Mouse (Mus musculus) brown adipose tissue, adult 24 weeks (tissue): ENCODE measurements around the gene Ptgfrn. TPM values are rescaled to one million over a fixed set of nuclear protein-coding genes. Genes with fewer than 3 reads are reported as not detected.

Experiments used
- H3K27ac ChIP-seq: fragments of 200-500 bp; replicated peaks from 2 replicates; pipeline ENCODE4 v1.5.1; 2012; ENCODE audit warnings: low read depth, mild to moderate bottlenecking, low read length
- H3K4me1 ChIP-seq: fragments of 200-500 bp; 2 replicates; pipeline ENCODE4 v1.6.1; 2012; ENCODE audit warnings: low read length, mixed read lengths; ENCODE audit not compliant: control insufficient read depth, insufficient read depth, insufficient read length
- H3K4me3 ChIP-seq: fragments of 200-500 bp; 2 replicates; pipeline ENCODE4 v1.5.1; 2012; ENCODE audit warnings: low read depth, mild to moderate bottlenecking, low read length, moderate library complexity; ENCODE audit not compliant: insufficient read depth
- polyA plus RNA-seq: library from polyadenylated mRNA; stranded (reverse); fragments of >200 nt; gene quantifications from 2 replicates; pipeline ENCODE4 v1.2.4, GENCODE M21; 2012; ENCODE audit not compliant: missing spikeins, insufficient read depth, insufficient read length

Gene Ptgfrn
- polyA plus RNA-seq, 1 experiment: 7.5 TPM

DNA sequence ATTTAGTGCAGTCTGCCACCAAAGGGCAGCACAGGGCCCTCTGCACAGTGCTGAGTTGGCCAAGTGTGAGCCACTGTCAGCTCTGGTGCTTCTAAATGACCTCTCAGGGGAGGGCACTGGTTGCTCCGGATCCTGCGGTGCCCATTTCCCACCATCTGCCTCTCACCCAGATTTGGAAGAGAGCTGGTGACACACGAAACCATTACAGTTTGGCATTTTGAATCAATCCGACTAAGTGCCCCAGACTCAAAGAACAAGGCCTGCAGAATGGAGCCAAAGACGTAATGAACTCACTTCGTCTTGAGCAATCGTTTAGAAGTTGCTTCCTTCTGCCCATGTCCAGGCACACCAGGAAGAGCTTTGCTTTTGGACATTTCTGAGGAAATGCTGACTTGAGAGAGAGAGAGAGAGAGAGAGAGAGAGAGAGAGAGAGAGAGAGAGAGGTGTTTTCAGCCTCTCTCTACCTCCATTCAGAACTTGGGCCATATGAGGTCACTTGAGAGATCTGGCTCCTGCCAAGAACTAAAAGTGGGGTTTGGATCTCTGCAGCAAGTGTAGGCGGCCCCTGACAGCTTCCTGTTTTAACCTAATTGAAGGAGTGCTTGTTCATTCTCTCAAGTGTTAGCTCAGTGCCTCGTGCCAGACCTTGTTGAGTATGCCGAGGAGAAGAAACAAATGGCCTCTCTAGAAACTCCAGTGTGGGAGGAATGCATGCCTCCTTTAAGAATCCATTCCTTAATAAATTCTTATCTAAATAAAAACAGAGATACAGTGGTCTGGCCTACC, 112.1 kb downstream of the Ptgfrn start:
- H3K4me3 ChIP-seq: no peak overlapping the region
- peak overlapping the region; percentile 6; the same call in 1 of the 2 replicates for H3K27ac ChIP-seq
- peaks cover 8% of the 10 kb centered on the region for H3K4me1 ChIP-seq

DNA sequence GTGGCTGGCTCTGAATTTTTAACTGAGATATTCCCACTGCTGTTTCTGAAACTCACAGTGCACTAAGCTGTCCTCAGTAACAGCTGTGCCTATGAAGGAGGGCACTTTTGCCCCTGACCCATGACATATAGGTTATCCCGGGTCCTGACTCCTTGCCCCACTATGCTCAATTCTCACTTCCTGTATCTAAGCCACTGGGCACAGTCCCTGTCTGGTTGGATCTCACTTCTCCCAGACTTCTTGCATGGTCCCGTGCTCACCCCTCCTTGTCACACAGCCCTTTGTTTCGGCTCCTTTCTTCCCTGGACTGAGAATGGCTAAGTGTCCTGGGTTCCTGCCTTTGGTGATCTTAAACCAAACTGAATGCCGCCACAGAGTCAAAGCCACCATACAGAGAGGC, 115.8 kb downstream of the Ptgfrn start:
- peaks cover 8% of the 10 kb centered on the region for H3K4me1 ChIP-seq
- no peak overlapping the region for H3K4me3 ChIP-seq
- no peak overlapping the region for H3K27ac ChIP-seq

DNA sequence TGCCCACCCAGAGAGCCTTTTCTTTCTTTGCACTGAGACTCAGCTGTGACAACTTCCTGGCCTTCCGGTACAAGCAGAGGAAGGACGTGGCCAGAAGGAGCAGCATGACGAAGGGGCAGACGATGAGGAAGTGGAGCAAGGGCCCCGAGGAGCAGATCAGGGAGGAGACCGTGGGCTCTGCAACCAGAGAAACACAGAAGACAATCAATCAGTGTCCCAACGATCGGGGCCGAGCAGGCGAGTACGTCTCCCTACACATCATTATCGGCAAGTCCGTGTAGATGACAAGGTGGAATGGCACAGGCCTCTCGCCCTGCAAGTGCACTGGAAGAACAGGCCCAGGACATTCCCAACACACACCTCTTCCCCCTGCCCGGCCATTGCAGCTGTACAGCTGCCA, 116.4 kb downstream of the Ptgfrn start:
- Histone ChIP-seq H3K4me1 (peaks cover 8% of the 10 kb centered on the region), H3K27ac (peak overlapping the region; percentile 71), H3K4me3 (peak overlapping the region; percentile 30; the same call in 1 of the 2 replicates)

DNA sequence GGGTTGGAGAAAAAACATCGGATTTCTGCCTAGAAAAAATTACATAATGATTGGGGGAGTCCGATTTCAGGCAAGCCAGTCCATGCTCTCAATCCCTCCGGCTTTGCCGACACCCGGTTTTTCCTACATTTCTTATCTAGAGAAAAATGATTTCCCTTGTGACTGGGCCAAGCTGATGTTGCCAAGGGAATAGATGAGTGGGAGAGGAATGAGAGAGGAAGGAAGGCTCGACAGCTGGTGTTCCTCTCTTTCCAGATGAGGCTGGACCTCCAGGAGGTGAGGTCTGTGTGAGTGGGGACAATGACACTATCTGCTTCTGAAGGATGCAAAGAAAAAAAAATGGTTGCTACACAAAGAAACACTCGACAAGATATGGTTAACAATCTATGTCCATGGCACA, 116.9 kb downstream of the Ptgfrn start:
- Histone ChIP-seq H3K4me1 (peaks cover 8% of the 10 kb centered on the region), H3K27ac (peak overlapping the region; percentile 1; the same call in 1 of the 2 replicates), H3K4me3 (no peak overlapping the region)

Other genes starting within 250 kb of the Ptgfrn start
- gene Trim45, start 188.1 kb downstream of the Ptgfrn start, polyA plus RNA-seq: 0.67 and 2.7 TPM in 2 replicates
- 2.3 and 4.0 TPM in 2 replicates for gene Ttf2, start 140.6 kb downstream of the Ptgfrn start, polyA plus RNA-seq
- not detected in 2 replicates for gene Cd101, start 80.7 kb downstream of the Ptgfrn start, polyA plus RNA-seq
- gene Cd2, start 177.7 kb upstream of the Ptgfrn start, polyA plus RNA-seq: 1.3 and 2.4 TPM in 2 replicates